ENCODE assay signal across 11 mouse cellular contexts in the genomic region with DNA sequence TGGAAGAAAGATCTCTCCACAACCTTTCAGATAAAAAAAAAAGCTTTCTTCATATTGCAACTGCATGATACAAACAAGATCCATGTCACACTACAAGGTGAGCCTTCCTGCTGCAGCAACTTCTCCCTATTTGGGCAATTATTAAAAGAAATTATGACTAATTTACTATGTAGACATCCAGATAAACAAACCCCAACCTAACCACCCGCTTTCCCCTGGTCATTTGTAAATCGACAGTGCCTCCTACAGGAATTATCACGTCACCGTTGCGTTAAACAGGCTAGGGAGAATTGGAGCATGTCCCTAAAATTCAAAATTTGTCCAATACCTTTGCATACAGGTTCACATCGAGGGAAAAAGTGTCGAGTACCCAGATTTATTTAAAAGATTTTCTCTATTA. TPM values are rescaled to one million over a fixed set of nuclear protein-coding genes. Genes with fewer than 3 reads are reported as not detected.
DNase-seq lines count a peak whose midpoint lies in the region; ATAC-seq lines count a peak whose summit lies in the region.
"Had no signal": no experiment of that assay in that cellular context is flagged by ENCODE, and none has a peak within 500 bp of the region (broad histone marks: within the 10 kb centered on the region; RNA-seq: fewer than 3 reads in every experiment).

No protein-coding gene starts in this region.

- WGBS in hindbrain, embryonic 14.5 days = 8% methylated on average over 7 of the region's 7 CpGs
- 7% methylated on average over 7 of the region's 7 CpGs for WGBS in hindbrain, embryonic 16.5 days
- 5% methylated on average over 7 of the region's 7 CpGs for WGBS in embryonic facial prominence, embryonic 11.5 days
- 13% methylated on average over 7 of the region's 7 CpGs for WGBS in kidney, embryonic 15.5 days

- peak; percentile 55 for DNase-seq in hindbrain, embryonic 14.5 days (ENCODE audit: low spot score)
- peak; percentile 56 for DNase-seq in 3T3-L1 (ENCODE audit: low read depth, low spot score)
- DNase-seq in ES-CJ7 (ENCODE audit: low read depth, low spot score) = peak; percentile 43
- DNase-seq in embryonic facial prominence, embryonic 11.5 days (ENCODE audit: low spot score) = peak; percentile 68
- DNase-seq in gastrocnemius, adult 18-20 months (ENCODE audit: low spot score) = no peak
- no peak for DNase-seq in left cerebral cortex, adult 8-10 months (ENCODE audit: low spot score in 2 of 2)
- DNase-seq: kidney, postnatal 25 days; thymus, postnatal 36 days had no signal

- no peak overlapping the region for H3K4me2 ChIP-seq in hindbrain, embryonic 14.5 days (replicated peaks)
- no peak overlapping the region for H3K4me2 ChIP-seq in hindbrain, embryonic 16.5 days (ENCODE audit: low read length)
- H3K4me2 ChIP-seq in embryonic facial prominence, embryonic 11.5 days (ENCODE audit: low read depth, low read length) = no peak overlapping the region
- H3K4me2 ChIP-seq in kidney, embryonic 15.5 days = no peak overlapping the region

- no peak overlapping the region for H3K4me3 ChIP-seq in hindbrain, embryonic 14.5 days (replicated peaks; ENCODE audit: low read length)
- no peak overlapping the region for H3K4me3 ChIP-seq in hindbrain, embryonic 16.5 days (ENCODE audit: low read length)
- H3K4me3 ChIP-seq in embryonic facial prominence, embryonic 11.5 days (ENCODE audit: low read depth, low read length) = no peak overlapping the region
- H3K4me3 ChIP-seq in kidney, embryonic 15.5 days (replicated peaks) = no peak overlapping the region

- no peaks in the 10 kb centered on the region for H3K9me3 ChIP-seq in hindbrain, embryonic 14.5 days (ENCODE audit: control insufficient read depth, low read length)
- no peaks in the 10 kb centered on the region for H3K9me3 ChIP-seq in hindbrain, embryonic 16.5 days (ENCODE audit: control insufficient read depth, low read length)
- no peaks in the 10 kb centered on the region for H3K9me3 ChIP-seq in embryonic facial prominence, embryonic 11.5 days (replicated peaks; ENCODE audit: control insufficient read depth, low read length)
- no peaks in the 10 kb centered on the region for H3K9me3 ChIP-seq in kidney, embryonic 15.5 days (replicated peaks)

- H3K27me3 ChIP-seq in hindbrain, embryonic 14.5 days (ENCODE audit: control insufficient read depth, insufficient read depth, low read length) = peaks cover 47% of the 10 kb centered on the region
- H3K27me3 ChIP-seq in hindbrain, embryonic 16.5 days (replicated peaks; ENCODE audit: control insufficient read depth, insufficient read depth, low read length) = peaks cover 10% of the 10 kb centered on the region
- peaks cover 34% of the 10 kb centered on the region for H3K27me3 ChIP-seq in embryonic facial prominence, embryonic 11.5 days (ENCODE audit: control insufficient read depth, insufficient read depth, low read length)
- peaks cover 52% of the 10 kb centered on the region for H3K27me3 ChIP-seq in kidney, embryonic 15.5 days

- no peak overlapping the region for H3K9ac ChIP-seq in hindbrain, embryonic 14.5 days
- H3K9ac ChIP-seq in hindbrain, embryonic 16.5 days (ENCODE audit: low read depth, low read length) = no peak overlapping the region
- no peak overlapping the region for H3K9ac ChIP-seq in embryonic facial prominence, embryonic 11.5 days (replicated peaks; ENCODE audit: low read length)
- H3K9ac ChIP-seq in kidney, embryonic 15.5 days = no peak overlapping the region

- H3K27ac ChIP-seq in hindbrain, embryonic 14.5 days = no peak overlapping the region
- H3K27ac ChIP-seq in hindbrain, embryonic 16.5 days (ENCODE audit: low read depth, low read length) = no peak overlapping the region
- H3K27ac ChIP-seq in embryonic facial prominence, embryonic 11.5 days (replicated peaks; ENCODE audit: low read depth, low read length) = no peak overlapping the region
- no peak overlapping the region for H3K27ac ChIP-seq in kidney, embryonic 15.5 days

- H3K36me3 ChIP-seq in hindbrain, embryonic 14.5 days (replicated peaks; ENCODE audit: control insufficient read depth, insufficient read depth) = no peaks in the 10 kb centered on the region
- H3K36me3 ChIP-seq in hindbrain, embryonic 16.5 days (ENCODE audit: control insufficient read depth, insufficient read depth, low read length) = no peaks in the 10 kb centered on the region
- no peaks in the 10 kb centered on the region for H3K36me3 ChIP-seq in embryonic facial prominence, embryonic 11.5 days (replicated peaks; ENCODE audit: control insufficient read depth, insufficient read depth, low read depth, low read length)
- 0 out of 2 replicates have a peak, but pooled peaks cover 3% of the 10 kb centered on the region for H3K36me3 ChIP-seq in kidney, embryonic 15.5 days

- peaks cover 4% of the 10 kb centered on the region; the same call in 1 of the 2 replicates for H3K4me1 ChIP-seq in hindbrain, embryonic 14.5 days (replicated peaks; ENCODE audit: control insufficient read depth, insufficient read depth, low read length)
- H3K4me1 ChIP-seq in hindbrain, embryonic 16.5 days (ENCODE audit: control insufficient read depth, insufficient read depth, low read depth, low read length) = peaks cover 4% of the 10 kb centered on the region
- peaks cover 8% of the 10 kb centered on the region for H3K4me1 ChIP-seq in embryonic facial prominence, embryonic 11.5 days (ENCODE audit: control insufficient read depth, insufficient read depth, low read length)
- H3K4me1 ChIP-seq in kidney, embryonic 15.5 days = peaks cover 37% of the 10 kb centered on the region

- no peak for ATAC-seq in hindbrain, embryonic 14.5 days (ENCODE audit: low FRiP score)
- ATAC-seq in hindbrain, embryonic 16.5 days = no peak
- ATAC-seq in embryonic facial prominence, embryonic 11.5 days (replicated peaks; ENCODE audit: insufficient number of reproducible peaks, low FRiP score, low TSS enrichment, low read depth) = no peak
- ATAC-seq in kidney, embryonic 15.5 days (replicated peaks; ENCODE audit: low FRiP score) = no peak

RNA-seq across cellular contexts. Expression of a gene that starts 10.0 kb away (rescaled TPM):
- 1.3 and 1.9 TPM in 2 replicates for polyA plus RNA-seq in hindbrain, embryonic 14.5 days (2014; fragmentation: Nextera tagmentation; extraction: Ambion mirVana)
- 0.35 and 0.96 TPM in 2 replicates for polyA plus RNA-seq in hindbrain, embryonic 16.5 days (2015; fragmentation: Nextera tagmentation; extraction: Ambion mirVana)
- 0.98 and 1.6 TPM in 2 replicates for polyA plus RNA-seq in embryonic facial prominence, embryonic 11.5 days (2014; fragmentation: Nextera tagmentation; extraction: Ambion mirVana)
- total RNA-seq in gastrocnemius, adult 18-20 months (2021) = not detected
- total RNA-seq in left cerebral cortex, adult 8-10 months (2022) = 1 to 10 TPM; 4.9 to 5.9 (median 5.3) TPM
- 0.06 TPM in 1 of 2 replicates, not detected in the other for polyA plus RNA-seq in kidney, embryonic 15.5 days (2015; fragmentation: Nextera tagmentation; extraction: Ambion mirVana)
- polyA plus RNA-seq: heart, embryonic 14.5 days had no signal

RNA-seq across cellular contexts. Expression of a gene that starts 30.7 kb away (rescaled TPM):
- polyA plus RNA-seq in hindbrain, embryonic 14.5 days (2014; fragmentation: Nextera tagmentation; extraction: Ambion mirVana) = 6.9 and 7.0 TPM in 2 replicates
- 8.2 and 8.4 TPM in 2 replicates for polyA plus RNA-seq in hindbrain, embryonic 16.5 days (2015; fragmentation: Nextera tagmentation; extraction: Ambion mirVana)
- 14.5 and 14.7 TPM in 2 replicates for polyA plus RNA-seq in embryonic facial prominence, embryonic 11.5 days (2014; fragmentation: Nextera tagmentation; extraction: Ambion mirVana)
- 10 to 100 TPM; 55.5 to 57.9 TPM for total RNA-seq in gastrocnemius, adult 18-20 months (2021)
- total RNA-seq in left cerebral cortex, adult 8-10 months (2022) = 10 to 100 TPM; 21.0 to 29.3 (median 24.2) TPM
- 18.5 TPM in 2 replicates for polyA plus RNA-seq in kidney, embryonic 15.5 days (2015; fragmentation: Nextera tagmentation; extraction: Ambion mirVana)

RNA-seq across cellular contexts. Expression of a gene that starts 30.8 kb away (rescaled TPM):
- 26.5 and 28.0 TPM in 2 replicates for polyA plus RNA-seq in hindbrain, embryonic 14.5 days (2014; fragmentation: Nextera tagmentation; extraction: Ambion mirVana)
- polyA plus RNA-seq in hindbrain, embryonic 16.5 days (2015; fragmentation: Nextera tagmentation; extraction: Ambion mirVana) = 20.9 and 23.8 TPM in 2 replicates
- 26.8 and 28.1 TPM in 2 replicates for polyA plus RNA-seq in embryonic facial prominence, embryonic 11.5 days (2014; fragmentation: Nextera tagmentation; extraction: Ambion mirVana)
- total RNA-seq in gastrocnemius, adult 18-20 months (2021) = 10 to 100 TPM; 11.9 to 13.8 TPM
- 10 to 100 TPM; 25.9 to 28.4 (median 28.0) TPM for total RNA-seq in left cerebral cortex, adult 8-10 months (2022)
- polyA plus RNA-seq in kidney, embryonic 15.5 days (2015; fragmentation: Nextera tagmentation; extraction: Ambion mirVana) = 24.5 and 25.8 TPM in 2 replicates

Comparison
In these comparisons a context has a peak if more than half of its experiments do, and no peak if none do; other contexts are left out.
1. DNase-seq: peak in hindbrain, embryonic 14.5 days (single experiment), 3T3-L1 (single experiment), ES-CJ7 (single experiment) and embryonic facial prominence, embryonic 11.5 days (single experiment); none in gastrocnemius, adult 18-20 months (single experiment) and left cerebral cortex, adult 8-10 months (0 of 2).